Mouse (Mus musculus) right cerebral cortex, postnatal 36 days (tissue): ENCODE data around the gene Xpot.

Experiments
- DNase-seq, 2 experiments: peaks; one replicate each; pipeline ENCODE4 v3.0.0; 2022; ENCODE audit warnings: low spot score in 2 of 2, mixed read lengths in 1 of 2

Xpot gene

DNA sequence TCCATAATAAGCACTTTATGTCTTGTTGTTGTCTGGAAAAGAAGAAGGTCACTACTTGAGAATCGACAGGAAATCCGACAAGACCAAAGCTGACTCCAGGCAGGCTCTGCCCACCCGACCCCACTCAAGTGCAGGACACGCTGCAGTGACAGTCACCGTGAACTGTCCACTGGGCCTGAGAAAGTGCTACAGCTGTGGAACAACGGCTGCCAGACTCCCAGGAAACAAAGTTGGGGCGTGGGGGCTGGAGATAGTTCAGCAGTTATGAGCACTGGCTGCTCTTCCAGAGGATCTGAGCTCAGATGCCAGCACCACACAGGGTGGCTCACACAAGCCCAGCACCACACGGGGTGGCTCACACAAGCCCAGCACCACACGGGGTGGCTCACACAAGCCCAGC lies 49.8 kb downstream of the Xpot start:
- DNase-seq = no peak

DNA sequence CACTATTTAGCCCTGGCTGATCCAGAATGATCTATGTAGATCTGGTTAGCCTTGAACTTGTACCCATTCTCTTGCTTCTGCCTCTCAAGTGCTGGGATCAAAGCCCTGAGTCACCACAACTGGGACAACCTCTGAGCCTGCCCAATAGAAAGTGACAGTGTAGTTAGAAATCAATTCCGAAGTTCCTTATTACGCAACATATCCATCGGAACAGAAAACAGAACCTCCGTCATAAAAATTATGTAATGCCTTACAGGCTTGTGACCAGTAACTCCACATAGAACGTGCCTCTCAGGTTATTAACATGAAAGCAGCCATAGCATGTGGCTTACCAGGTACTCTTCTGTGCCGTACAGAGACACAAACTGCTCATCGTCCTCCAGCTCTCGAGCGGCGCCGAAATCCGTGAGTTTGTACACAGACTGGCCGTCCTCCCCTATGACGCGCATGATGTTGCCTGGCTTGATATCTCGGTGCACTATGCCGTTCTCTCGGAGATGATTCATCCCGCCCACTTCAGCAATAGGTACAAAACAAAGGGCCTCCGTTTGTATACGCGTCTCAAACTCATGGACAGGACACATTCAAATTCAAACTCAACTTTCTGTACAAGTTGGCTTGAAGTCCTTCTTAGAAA lies 54.5 kb downstream of the Xpot start:
- no peak for DNase-seq

DNA sequence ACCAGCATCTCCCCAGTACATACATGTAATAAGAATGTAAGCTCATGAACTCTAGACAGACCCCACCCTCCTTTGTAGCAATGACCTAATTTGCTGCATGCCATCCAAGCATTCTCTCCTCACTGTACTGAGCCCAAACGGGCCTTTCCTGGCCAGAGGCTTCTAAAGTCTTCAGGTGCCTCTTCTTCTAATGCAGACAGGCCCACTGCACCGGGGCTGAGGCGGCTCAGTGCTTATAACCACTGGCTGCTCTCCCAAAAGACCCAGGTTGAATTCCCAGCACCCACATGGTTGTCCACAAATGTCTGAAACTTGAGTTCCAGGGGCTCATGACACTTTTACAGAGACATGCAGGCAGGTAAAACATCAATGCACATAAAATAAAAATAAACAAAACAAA lies 55.1 kb downstream of the Xpot start:
- no peak for DNase-seq

DNA sequence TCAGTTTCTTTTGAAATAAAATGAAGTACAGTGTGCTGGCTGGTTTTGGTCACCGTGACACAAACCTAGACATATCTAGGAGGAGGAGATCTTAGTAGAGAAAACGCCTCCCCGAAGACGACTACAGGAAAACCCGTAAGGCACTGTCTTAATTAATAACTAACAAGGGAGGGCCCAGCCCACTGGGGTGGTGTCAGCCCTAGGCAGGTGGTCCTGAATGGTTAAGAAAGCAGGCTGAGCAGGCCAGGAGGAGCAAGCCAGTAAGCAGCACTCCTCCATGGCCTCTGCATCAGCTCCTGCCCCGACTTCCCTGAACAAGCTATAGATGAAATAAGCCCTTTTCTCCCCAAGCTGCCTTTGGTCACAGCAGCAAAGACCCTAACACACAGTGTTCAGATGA lies 56.3 kb downstream of the Xpot start:
- no peak for DNase-seq

DNA sequence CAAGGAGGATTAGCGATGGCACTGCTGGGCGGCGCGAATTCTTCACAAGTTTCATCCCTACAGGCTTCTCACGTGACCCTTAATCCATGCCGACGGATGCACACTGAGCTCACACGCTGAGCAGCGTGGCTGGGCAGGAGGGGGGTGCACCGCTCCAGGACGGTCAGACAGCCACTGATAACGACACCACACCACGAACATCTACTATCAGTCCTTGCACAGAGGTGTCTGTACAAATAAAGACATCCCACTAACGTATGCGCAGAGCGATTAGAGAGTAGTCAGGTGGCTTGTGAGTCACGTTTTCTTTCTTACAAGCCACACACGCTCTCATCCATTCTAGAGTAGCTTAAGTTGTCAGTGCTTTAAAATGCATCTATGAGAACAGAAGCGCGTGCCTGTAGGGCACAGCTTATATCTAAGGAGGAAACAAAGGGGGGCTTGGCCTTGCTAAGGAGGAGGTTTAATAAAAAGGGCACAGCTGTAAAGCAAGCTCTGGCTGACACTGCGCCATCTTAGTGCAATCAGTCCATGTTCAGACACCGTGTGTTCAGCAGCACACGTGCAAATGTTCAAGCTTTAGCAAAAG lies 57.0 kb downstream of the Xpot start:
- DNase-seq = no peak

DNA sequence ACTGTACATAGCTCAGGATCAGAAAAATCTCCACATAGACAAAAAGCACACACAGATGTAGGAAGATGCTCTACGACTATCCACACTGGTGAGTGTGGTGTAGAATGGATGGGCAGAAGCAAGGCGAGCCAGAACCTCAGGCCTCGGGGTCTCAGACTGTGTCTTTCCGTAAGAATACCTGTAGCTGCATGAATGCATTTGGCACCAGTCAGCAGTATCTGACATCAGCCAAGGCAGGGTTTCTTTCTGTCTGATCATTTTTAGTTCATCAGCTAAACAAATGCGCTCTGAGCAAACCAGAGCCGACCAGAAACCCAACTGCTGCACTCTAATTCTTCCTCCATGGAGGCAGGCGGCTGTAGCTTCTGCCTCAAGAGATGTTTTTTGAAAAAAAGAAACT lies 57.6 kb downstream of the Xpot start:
- DNase-seq = no peak

DNA sequence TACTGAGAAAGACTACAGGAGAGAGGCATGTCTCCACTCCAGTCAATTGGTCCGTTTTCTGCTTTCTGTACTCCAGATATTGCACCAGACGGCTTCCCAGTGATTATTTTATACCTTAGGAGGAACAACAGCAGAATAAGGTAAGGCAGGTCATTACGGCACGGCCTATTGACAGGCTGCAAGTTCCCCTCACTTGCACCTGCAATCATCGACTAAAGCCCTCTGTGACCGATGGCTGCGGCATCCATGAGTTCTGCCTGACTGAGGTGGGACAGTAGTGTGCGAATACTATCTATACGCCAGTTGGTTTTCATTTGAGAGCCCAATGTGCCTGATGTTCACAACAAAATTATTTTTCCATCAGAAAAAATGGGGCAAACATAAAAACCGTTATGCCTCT lies 58.1 kb downstream of the Xpot start:
- DNase-seq = no peak

DNA sequence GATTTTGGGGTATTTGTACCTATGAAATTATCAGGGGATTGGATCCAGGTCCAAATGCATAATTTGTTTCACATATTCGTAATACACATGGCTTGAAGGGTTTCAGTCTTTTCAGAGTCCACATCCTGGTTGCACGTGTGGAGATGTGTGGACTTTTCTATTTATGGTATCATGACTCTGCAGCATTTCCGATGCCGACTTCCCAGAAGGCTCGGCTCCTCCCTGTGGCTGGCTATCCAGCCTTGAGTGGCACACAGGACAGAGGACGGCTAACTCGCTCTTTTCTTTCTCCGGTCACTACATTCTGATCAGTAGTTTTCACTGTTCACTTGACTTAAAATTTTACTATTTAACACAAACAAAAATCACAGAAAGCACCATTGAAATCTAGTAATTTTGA lies 61.7 kb downstream of the Xpot start:
- DNase-seq = no peak

DNA sequence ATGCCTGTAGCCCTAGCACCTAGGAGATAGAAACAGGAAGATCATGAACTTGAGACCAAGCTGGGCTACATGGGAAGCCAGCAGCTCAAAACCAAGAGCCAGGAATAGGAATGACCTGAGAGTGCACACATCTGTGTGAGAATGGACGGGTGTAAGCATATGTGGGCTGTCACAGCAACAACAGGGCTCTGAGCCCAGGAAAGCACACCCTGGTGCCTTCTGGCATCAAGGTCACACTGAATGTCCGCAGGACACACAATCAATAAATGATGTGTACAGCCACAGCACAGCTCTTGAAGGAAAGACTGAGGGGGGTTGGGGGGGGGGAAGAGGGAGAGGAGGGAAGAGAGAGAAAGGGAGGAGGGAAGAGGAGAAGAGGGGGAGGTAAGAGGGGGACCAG lies 67.9 kb downstream of the Xpot start:
- no peak for DNase-seq

DNA sequence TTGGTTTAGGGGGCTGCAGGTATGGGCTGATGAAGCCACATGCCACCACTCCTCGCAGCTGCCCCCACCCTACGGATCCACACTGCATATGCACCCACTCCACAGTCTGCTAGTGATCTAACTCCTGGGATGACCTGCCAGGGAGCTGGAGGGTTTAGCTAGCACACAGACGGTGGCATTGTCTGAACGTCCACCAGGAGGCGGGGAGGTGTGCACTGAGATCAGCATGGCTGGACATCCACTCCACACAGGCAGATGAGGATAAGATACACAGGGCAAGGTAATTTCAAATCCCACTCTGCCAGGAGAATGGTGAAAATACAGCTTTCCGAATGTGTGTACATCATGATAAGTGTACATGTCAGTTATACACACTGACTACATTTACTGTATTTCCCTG lies 69.9 kb downstream of the Xpot start:
- no peak for DNase-seq

DNA sequence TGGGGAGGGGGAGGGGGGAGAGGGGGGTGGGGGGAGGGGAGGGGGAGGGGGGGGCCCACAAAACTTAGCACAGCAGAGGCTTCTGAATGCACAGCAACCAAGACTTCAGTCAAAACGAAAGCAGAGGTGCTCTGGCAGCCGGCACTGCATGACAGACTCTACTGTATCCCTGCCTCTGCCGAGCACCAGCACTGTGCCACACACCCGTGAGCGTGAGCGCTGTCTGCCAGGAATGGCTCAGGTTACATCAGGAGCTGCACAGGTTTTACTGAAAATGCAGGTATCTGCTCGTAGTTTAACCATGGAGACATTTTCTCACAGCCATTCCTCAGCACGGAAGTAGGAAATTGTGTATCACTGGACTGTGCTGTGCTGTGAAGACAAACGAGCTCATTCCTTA lies 75.8 kb downstream of the Xpot start:
- DNase-seq = no peak

DNA sequence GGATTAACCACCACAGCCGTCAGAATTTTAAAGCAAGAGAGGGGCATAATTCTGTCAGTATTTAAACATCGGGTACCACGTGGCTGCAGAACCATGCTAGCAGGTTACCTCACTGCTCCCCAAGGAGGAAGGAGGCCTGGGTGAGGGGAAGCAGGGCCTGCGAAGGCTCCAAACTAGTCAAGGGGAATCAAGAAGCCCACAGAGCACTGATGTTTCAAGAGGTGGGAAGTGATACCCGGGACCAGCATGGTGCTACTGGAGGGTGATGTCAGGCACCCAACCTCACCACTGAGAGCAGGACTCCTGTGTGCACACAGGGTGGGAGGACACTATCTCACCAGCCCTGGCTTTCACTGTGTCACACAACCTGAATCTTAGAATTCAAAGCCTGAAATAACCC lies 76.5 kb downstream of the Xpot start:
- DNase-seq = no peak

DNA sequence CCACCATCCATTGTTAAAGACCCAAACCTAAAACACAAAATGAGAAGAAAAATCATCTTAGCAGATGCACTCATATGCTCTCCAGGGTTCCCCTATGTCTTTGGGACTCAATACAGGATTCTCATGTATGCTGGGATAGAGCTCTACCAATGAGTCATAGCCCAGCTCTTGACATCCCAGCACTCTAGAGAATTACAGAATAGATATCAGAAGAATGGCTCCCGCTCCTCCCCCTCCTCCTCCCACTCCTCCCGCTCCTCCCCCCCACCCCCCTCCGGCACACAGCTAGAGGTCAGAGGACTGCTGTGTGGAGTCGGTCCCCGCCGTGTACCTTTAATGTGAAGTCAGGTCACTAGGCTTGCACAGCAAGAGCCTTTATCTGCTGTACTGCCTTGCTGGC lies 79.0 kb downstream of the Xpot start:
- no peak for DNase-seq

DNA sequence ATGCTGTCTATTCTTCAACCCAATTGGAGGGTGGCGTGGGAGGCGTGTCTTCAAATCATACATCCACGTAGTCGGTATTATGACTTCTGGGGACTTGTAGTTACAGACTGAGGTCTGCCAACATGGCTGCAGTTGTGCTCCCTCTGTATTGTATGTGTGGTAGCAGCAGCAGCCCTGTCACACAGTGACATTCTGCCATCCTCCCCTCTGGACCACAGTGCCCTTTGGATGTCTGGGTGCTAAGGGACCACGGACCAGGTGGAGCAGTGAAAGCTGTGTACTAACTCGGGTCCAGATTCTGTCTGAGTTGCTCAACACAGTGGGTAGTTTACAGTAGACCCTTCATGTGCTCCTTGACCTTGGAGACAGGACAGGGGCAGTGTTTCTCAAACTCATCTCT lies 82.6 kb downstream of the Xpot start:
- DNase-seq = no peak

DNA sequence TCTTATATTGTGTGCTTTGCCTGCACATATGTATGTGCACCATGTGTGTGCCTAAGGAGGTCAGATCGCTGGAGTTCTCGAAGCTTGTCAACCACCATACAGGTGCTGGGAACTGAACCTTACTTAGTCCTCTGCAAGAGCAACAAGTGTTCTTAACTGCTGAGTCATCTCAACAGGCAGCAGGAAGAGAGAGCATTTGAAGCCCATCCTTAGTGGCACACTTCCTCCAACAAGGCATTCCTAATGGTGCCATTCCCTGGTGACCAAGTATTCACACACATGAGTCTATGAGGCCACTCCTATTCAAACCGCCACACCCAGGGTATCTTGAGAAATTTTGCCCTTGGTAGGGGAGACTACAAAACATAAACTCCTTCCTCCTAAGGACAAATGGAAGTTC lies 84.0 kb downstream of the Xpot start:
- DNase-seq = no peak
